ENCODE assay signal across 8 mouse cellular contexts in the genomic region with DNA sequence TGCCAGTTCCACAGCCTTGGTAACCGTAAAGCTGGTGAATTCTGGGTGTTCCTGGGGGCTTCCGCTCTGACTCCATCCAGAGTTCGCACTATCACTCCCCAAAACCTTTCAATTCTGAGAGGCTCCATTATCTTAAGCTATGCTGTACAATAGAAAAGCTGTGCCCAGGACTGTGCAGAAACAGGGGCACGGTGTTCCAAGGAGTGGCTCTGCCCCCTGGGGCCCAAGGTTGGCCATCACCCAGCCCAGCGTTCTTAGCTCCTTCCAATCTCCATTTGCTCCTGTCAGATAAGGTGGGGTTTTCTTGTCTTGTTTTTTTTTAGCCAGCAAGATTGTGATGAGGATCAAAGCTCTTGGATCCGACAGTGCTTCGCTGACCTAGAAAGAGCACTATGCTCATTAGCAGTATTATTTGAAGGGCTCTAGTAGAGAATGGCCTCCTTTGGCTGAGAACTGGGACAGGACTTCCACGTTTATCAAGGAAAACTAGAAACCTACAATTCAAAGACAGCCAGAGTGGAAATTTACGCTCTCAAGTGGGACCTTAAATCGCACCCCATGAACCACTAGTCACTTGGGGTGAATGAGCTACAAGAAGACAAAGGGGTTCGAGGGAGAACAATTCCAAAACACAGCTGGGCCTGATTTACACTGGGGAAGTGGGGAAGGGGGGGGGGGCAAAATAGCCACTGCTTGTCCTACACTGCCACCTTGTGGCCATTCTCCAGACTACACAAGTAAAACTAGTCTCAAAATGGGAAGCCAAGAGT. TPM values are rescaled to one million over a fixed set of nuclear protein-coding genes. Genes with fewer than 3 reads are reported as not detected.
DNase-seq lines count a peak whose midpoint lies in the region; ATAC-seq and TF ChIP-seq lines count a peak whose summit lies in the region.
"Had no signal": no experiment of that assay in that cellular context is flagged by ENCODE, and none has a peak within 500 bp of the region (broad histone marks: within the 10 kb centered on the region; RNA-seq: fewer than 3 reads in every experiment).

No protein-coding gene starts in this region.

- WGBS in hindbrain, embryonic 12.5 days = 56% methylated on average over 11 of the region's 11 CpGs
- 53% methylated on average over 11 of the region's 11 CpGs for WGBS in limb, embryonic 14.5 days
- 50% methylated on average over 11 of the region's 11 CpGs for WGBS in neural tube, embryonic 12.5 days

- H3K27ac ChIP-seq in hindbrain, embryonic 12.5 days = no peak overlapping the region
- H3K27ac ChIP-seq in limb, embryonic 14.5 days (replicated peaks; ENCODE audit: low read depth, low read length) = no peak overlapping the region
- no peak overlapping the region for H3K27ac ChIP-seq in neural tube, embryonic 12.5 days

- no peak overlapping the region for H3K4me2 ChIP-seq in hindbrain, embryonic 12.5 days (replicated peaks)
- H3K4me2 ChIP-seq in limb, embryonic 14.5 days (replicated peaks; ENCODE audit: low read depth, low read length, severe bottlenecking) = no peak overlapping the region
- H3K4me2 ChIP-seq in neural tube, embryonic 12.5 days (replicated peaks) = no peak overlapping the region

- H3K36me3 ChIP-seq in hindbrain, embryonic 12.5 days = no peaks in the 10 kb centered on the region
- no peaks in the 10 kb centered on the region for H3K36me3 ChIP-seq in limb, embryonic 14.5 days (ENCODE audit: control insufficient read depth, insufficient read depth, low read length)
- H3K36me3 ChIP-seq in neural tube, embryonic 12.5 days = no peaks in the 10 kb centered on the region

- H3K4me1 ChIP-seq in hindbrain, embryonic 12.5 days = no peaks in the 10 kb centered on the region
- H3K4me1 ChIP-seq in limb, embryonic 14.5 days (ENCODE audit: control insufficient read depth, insufficient read depth, low read length) = no peaks in the 10 kb centered on the region
- H3K4me1 ChIP-seq in neural tube, embryonic 12.5 days = no peaks in the 10 kb centered on the region

- H3K9ac ChIP-seq in hindbrain, embryonic 12.5 days = no peak overlapping the region
- H3K9ac ChIP-seq in limb, embryonic 14.5 days (ENCODE audit: low read depth, low read length, severe bottlenecking) = no peak overlapping the region
- H3K9ac ChIP-seq in neural tube, embryonic 12.5 days = no peak overlapping the region

- no peaks in the 10 kb centered on the region for H3K9me3 ChIP-seq in hindbrain, embryonic 12.5 days (replicated peaks)
- no peaks in the 10 kb centered on the region for H3K9me3 ChIP-seq in limb, embryonic 14.5 days (ENCODE audit: control insufficient read depth, low read length)
- H3K9me3 ChIP-seq in neural tube, embryonic 12.5 days = no peaks in the 10 kb centered on the region

- H3K27me3 ChIP-seq in hindbrain, embryonic 12.5 days = no peaks in the 10 kb centered on the region
- no peaks in the 10 kb centered on the region for H3K27me3 ChIP-seq in limb, embryonic 14.5 days (ENCODE audit: control insufficient read depth, insufficient read depth, low read length)
- no peaks in the 10 kb centered on the region for H3K27me3 ChIP-seq in neural tube, embryonic 12.5 days (replicated peaks)

- no peak for TF ChIP-seq POLR2A in limb, embryonic 14.5 days (IDR thresholded peaks at IDR 0.05; ENCODE audit: borderline replicate concordance, extremely low read depth, insufficient read depth, insufficient read length)

- ATAC-seq in hindbrain, embryonic 12.5 days (ENCODE audit: low FRiP score) = peak; percentile 68; the same call in 1 of the 2 replicates
- ATAC-seq in limb, embryonic 14.5 days (ENCODE audit: low FRiP score, low read depth) = peak; percentile 44; the same call in 1 of the 2 replicates
- ATAC-seq in neural tube, embryonic 12.5 days (ENCODE audit: low FRiP score, low read depth) = 0 out of 2 replicates have a peak, but pooled peaks have one; percentile 61

- peak; percentile 69 to 74 for DNase-seq in right cerebral cortex, adult 2 months (ENCODE audit: low spot score in 2 of 2)
- DNase-seq in right cerebral cortex, postnatal 36 days (ENCODE audit: low spot score in 2 of 2) = no peak
- DNase-seq in adrenal gland, adult 2 months = peak; percentile 54
- peak; percentile 45 for DNase-seq in embryo, embryonic 11.5 days (ENCODE audit: low read depth, low spot score)
- peak; percentile 80 for DNase-seq in limb, embryonic 14.5 days (ENCODE audit: low spot score)

- H3K4me3 ChIP-seq in hindbrain, embryonic 12.5 days = no peak overlapping the region
- no peak overlapping the region for H3K4me3 ChIP-seq in limb, embryonic 14.5 days (replicated peaks; ENCODE audit: low read length)
- no peak overlapping the region for H3K4me3 ChIP-seq in neural tube, embryonic 12.5 days

RNA-seq across cellular contexts. Expression of gene Rtp2, which starts 21.2 kb away (rescaled TPM):
- not detected for total RNA-seq in adrenal gland, adult 2 months (2021)
- not detected in 2 replicates for polyA plus RNA-seq in adrenal gland, adult 2 months (2012; rRNA removed)
- not detected in 2 replicates for polyA plus RNA-seq in hindbrain, embryonic 12.5 days (2016; fragmentation: Nextera tagmentation; extraction: Ambion mirVana)
- polyA plus RNA-seq in limb, embryonic 14.5 days (2012; rRNA removed) = not detected in 2 replicates
- not detected in 2 replicates for polyA plus RNA-seq in limb, embryonic 14.5 days (2014; fragmentation: Nextera tagmentation; extraction: Ambion mirVana)
- polyA plus RNA-seq in neural tube, embryonic 12.5 days (2016; fragmentation: Nextera tagmentation; extraction: Ambion mirVana) = not detected in 2 replicates
- total RNA-seq: neutrophil, adult 5-6 weeks had no signal

RNA-seq across cellular contexts. Expression of gene Gm37419, which starts 34.9 kb away (rescaled TPM):
- total RNA-seq in adrenal gland, adult 2 months (2021) = not detected
- not detected in 2 replicates for polyA plus RNA-seq in adrenal gland, adult 2 months (2012; rRNA removed)
- not detected in 2 replicates for polyA plus RNA-seq in hindbrain, embryonic 12.5 days (2016; fragmentation: Nextera tagmentation; extraction: Ambion mirVana)
- polyA plus RNA-seq in limb, embryonic 14.5 days (2012; rRNA removed) = not detected in 2 replicates
- polyA plus RNA-seq in limb, embryonic 14.5 days (2014; fragmentation: Nextera tagmentation; extraction: Ambion mirVana) = not detected in 2 replicates
- not detected in 2 replicates for polyA plus RNA-seq in neural tube, embryonic 12.5 days (2016; fragmentation: Nextera tagmentation; extraction: Ambion mirVana)
- total RNA-seq: neutrophil, adult 5-6 weeks had no signal

RNA-seq across cellular contexts. Expression of gene Bcl6, which starts 35.3 kb away (rescaled TPM):
- 10 to 100 TPM; 75.1 to 88.5 TPM for total RNA-seq in adrenal gland, adult 2 months (2021)
- polyA plus RNA-seq in adrenal gland, adult 2 months (2012; rRNA removed) = 36.0 and 36.8 TPM in 2 replicates
- polyA plus RNA-seq in hindbrain, embryonic 12.5 days (2016; fragmentation: Nextera tagmentation; extraction: Ambion mirVana) = 0.12 and 0.18 TPM in 2 replicates
- 10.8 and 11.9 TPM in 2 replicates for polyA plus RNA-seq in limb, embryonic 14.5 days (2012; rRNA removed)
- polyA plus RNA-seq in limb, embryonic 14.5 days (2014; fragmentation: Nextera tagmentation; extraction: Ambion mirVana) = 2.5 and 2.7 TPM in 2 replicates
- 0.05 and 0.41 TPM in 2 replicates for polyA plus RNA-seq in neural tube, embryonic 12.5 days (2016; fragmentation: Nextera tagmentation; extraction: Ambion mirVana)

Comparison
In these comparisons a context has a peak if more than half of its experiments do, and no peak if none do; other contexts are left out.
1. DNase-seq: peak in right cerebral cortex, adult 2 months (2 of 2), adrenal gland, adult 2 months (single experiment), embryo, embryonic 11.5 days (single experiment) and limb, embryonic 14.5 days (single experiment); none in right cerebral cortex, postnatal 36 days (0 of 2).
2. Peak in every context shown above with its lines, with median percentiles within 50 percentile points of each other: ATAC-seq.